Comparison of ENCODE assay signal across 19 mouse cellular contexts in the genomic region with DNA sequence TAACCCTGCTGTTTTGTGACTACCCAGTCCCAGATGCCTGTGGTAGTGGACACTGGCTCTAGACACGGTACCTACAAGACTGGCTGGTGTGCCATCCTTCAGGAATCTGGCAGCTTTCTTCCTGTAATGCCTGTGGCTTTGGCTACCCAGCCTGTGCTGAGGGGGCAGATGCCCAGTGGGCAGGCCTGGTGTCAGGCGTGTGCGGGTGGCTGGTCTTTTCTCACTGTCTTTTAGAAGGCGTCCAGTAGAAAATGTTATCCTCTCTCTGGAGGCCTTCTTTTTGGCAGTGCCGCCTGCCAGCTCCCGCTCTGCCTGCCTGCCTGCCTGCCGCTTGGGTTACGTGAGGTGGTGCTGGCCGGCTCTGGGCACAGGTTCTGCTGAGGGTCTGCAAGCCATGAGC. TPM values are rescaled to one million over a fixed set of nuclear protein-coding genes. Genes with fewer than 3 reads are reported as not detected.
DNase-seq lines count a peak whose midpoint lies in the region; ATAC-seq and TF ChIP-seq lines count a peak whose summit lies in the region.
"Had no signal": no experiment of that assay in that cellular context is flagged by ENCODE, and none has a peak within 500 bp of the region (broad histone marks: within the 10 kb centered on the region; RNA-seq: fewer than 3 reads in every experiment).

No protein-coding gene starts in this region.

- no peak overlapping the region for H3K27ac ChIP-seq in hindbrain, postnatal 0 days
- no peak overlapping the region for H3K27ac ChIP-seq in hindbrain, embryonic 14.5 days
- H3K27ac ChIP-seq in neural tube, embryonic 12.5 days = no peak overlapping the region
- H3K27ac ChIP-seq: embryonic facial prominence, embryonic 13.5 days; hindbrain, embryonic 12.5 days; limb, embryonic 13.5 days; stomach, postnatal 0 days had no signal

- no peak overlapping the region for H3K4me3 ChIP-seq in hindbrain, postnatal 0 days (ENCODE audit: low read length)
- H3K4me3 ChIP-seq in hindbrain, embryonic 14.5 days (replicated peaks; ENCODE audit: low read length) = no peak overlapping the region
- H3K4me3 ChIP-seq in neural tube, embryonic 12.5 days = no peak overlapping the region
- H3K4me3 ChIP-seq in myocyte = no peak overlapping the region
- H3K4me3 ChIP-seq: embryonic facial prominence, embryonic 13.5 days; hindbrain, embryonic 12.5 days; limb, embryonic 13.5 days; megakaryocyte, embryonic 14.5 days had no signal

- no peak overlapping the region for H3ac ChIP-seq in myocyte (ENCODE audit: control insufficient read depth, insufficient read length)

- H3K79me2 ChIP-seq in myocyte (ENCODE audit: control insufficient read depth, insufficient read depth) = peaks cover 58% of the 10 kb centered on the region

- 41% methylated on average over 9 of the region's 9 CpGs for WGBS in hindbrain, postnatal 0 days
- 69% methylated on average over 9 of the region's 9 CpGs for WGBS in hindbrain, embryonic 14.5 days
- WGBS in neural tube, embryonic 12.5 days = 91% methylated on average over 9 of the region's 9 CpGs

- DNase-seq in adrenal gland, postnatal 25 days = peak; percentile 15
- no peak for DNase-seq in adrenal gland, postnatal 4 days (ENCODE audit: low spot score in 2 of 2)
- peak; percentile 52 for DNase-seq in hindbrain, postnatal 0 days (ENCODE audit: low spot score)
- DNase-seq in hindbrain, embryonic 14.5 days (ENCODE audit: low spot score) = no peak
- DNase-seq in neural tube, embryonic 10.5 days (ENCODE audit: extremely low spot score, low spot score) = no peak
- DNase-seq in thymus, postnatal 14 days = no peak
- DNase-seq: adrenal gland, adult 8-10 months; kidney, adult 18-20 months; kidney, postnatal 36 days; spleen, adult 18-20 months; thymus, postnatal 4 days had no signal

- TF ChIP-seq POLR2A in myocyte (IDR thresholded peaks at IDR 0.05; ENCODE audit: insufficient read length, low read depth) = no peak

- TF ChIP-seq CTCF in hindbrain, postnatal 0 days (IDR thresholded peaks at IDR 0.05; ENCODE audit: low read depth) = no peak

- no peak overlapping the region for H3K4me2 ChIP-seq in hindbrain, postnatal 0 days (ENCODE audit: low read depth, low read length)
- H3K4me2 ChIP-seq in hindbrain, embryonic 14.5 days (replicated peaks) = no peak overlapping the region
- H3K4me2 ChIP-seq in neural tube, embryonic 12.5 days (replicated peaks) = no peak overlapping the region
- no peak overlapping the region for H3K4me2 ChIP-seq in myocyte (ENCODE audit: low read depth)
- H3K4me2 ChIP-seq: embryonic facial prominence, embryonic 13.5 days; hindbrain, embryonic 12.5 days; limb, embryonic 13.5 days had no signal

- peaks cover 15% of the 10 kb centered on the region; the same call in 1 of the 2 replicates for H3K36me3 ChIP-seq in hindbrain, postnatal 0 days (ENCODE audit: insufficient read depth, low read length)
- peaks cover 72% of the 10 kb centered on the region for H3K36me3 ChIP-seq in hindbrain, embryonic 14.5 days (replicated peaks; ENCODE audit: control insufficient read depth, insufficient read depth)
- H3K36me3 ChIP-seq in neural tube, embryonic 12.5 days = peaks cover 78% of the 10 kb centered on the region
- peaks cover 13% of the 10 kb centered on the region for H3K36me3 ChIP-seq in myocyte (ENCODE audit: control insufficient read depth, insufficient read depth)

- H3K27me3 ChIP-seq in hindbrain, postnatal 0 days (ENCODE audit: insufficient read depth, low read length) = no peaks in the 10 kb centered on the region
- H3K27me3 ChIP-seq in hindbrain, embryonic 14.5 days (ENCODE audit: control insufficient read depth, insufficient read depth, low read length) = no peaks in the 10 kb centered on the region
- no peaks in the 10 kb centered on the region for H3K27me3 ChIP-seq in neural tube, embryonic 12.5 days (replicated peaks)
- H3K27me3 ChIP-seq in myocyte (ENCODE audit: control insufficient read depth, insufficient read depth, insufficient read length) = no peaks in the 10 kb centered on the region
- H3K27me3 ChIP-seq: embryonic facial prominence, embryonic 13.5 days; hindbrain, embryonic 12.5 days; limb, embryonic 13.5 days; megakaryocyte, embryonic 14.5 days had no signal

- no peak overlapping the region for H3K9ac ChIP-seq in hindbrain, postnatal 0 days (replicated peaks; ENCODE audit: low read length)
- no peak overlapping the region for H3K9ac ChIP-seq in hindbrain, embryonic 14.5 days
- peak overlapping the region; percentile 22; the same call in 1 of the 2 replicates for H3K9ac ChIP-seq in neural tube, embryonic 12.5 days
- H3K9ac ChIP-seq: embryonic facial prominence, embryonic 13.5 days; hindbrain, embryonic 12.5 days; limb, embryonic 13.5 days had no signal

- no peaks in the 10 kb centered on the region for H3K9me3 ChIP-seq in hindbrain, postnatal 0 days (ENCODE audit: low read length)
- H3K9me3 ChIP-seq in hindbrain, embryonic 14.5 days (ENCODE audit: control insufficient read depth, low read length) = no peaks in the 10 kb centered on the region
- H3K9me3 ChIP-seq in neural tube, embryonic 12.5 days = no peaks in the 10 kb centered on the region
- H3K9me3 ChIP-seq: embryonic facial prominence, embryonic 13.5 days; hindbrain, embryonic 12.5 days; limb, embryonic 13.5 days; megakaryocyte, embryonic 14.5 days had no signal

- peaks cover 24% of the 10 kb centered on the region; the same call in 1 of the 2 replicates for H3K4me1 ChIP-seq in hindbrain, postnatal 0 days (ENCODE audit: insufficient read depth, low read length)
- H3K4me1 ChIP-seq in hindbrain, embryonic 14.5 days (replicated peaks; ENCODE audit: control insufficient read depth, insufficient read depth, low read length) = peaks cover 24% of the 10 kb centered on the region
- peaks cover 67% of the 10 kb centered on the region for H3K4me1 ChIP-seq in neural tube, embryonic 12.5 days

- peak; percentile 44; the same call in 1 of the 2 replicates for ATAC-seq in hindbrain, postnatal 0 days
- ATAC-seq in hindbrain, embryonic 14.5 days (ENCODE audit: low FRiP score) = no peak
- ATAC-seq in neural tube, embryonic 12.5 days (ENCODE audit: low FRiP score, low read depth) = no peak
- ATAC-seq: lung, postnatal 0 days had no signal

TF ChIP-seq in myocyte, 11 proteins besides CTCF, POLR2A, EP300 and RAD21:
- TF ChIP-seq TCF12 (IDR thresholded peaks at IDR 0.05; ENCODE audit: insufficient read depth, poor library complexity, severe bottlenecking) = no peak
- no peak for TF ChIP-seq REST (IDR thresholded peaks at IDR 0.05; ENCODE audit: insufficient read depth, insufficient read length)
- TF ChIP-seq MAX (IDR thresholded peaks at IDR 0.05; ENCODE audit: low read depth) = no peak
- TF ChIP-seq SRF (IDR thresholded peaks at IDR 0.05; ENCODE audit: control insufficient read depth, insufficient read length, low read depth) = no peak
- no peak for TF ChIP-seq TCF3 (IDR thresholded peaks at IDR 0.05; ENCODE audit: insufficient read length, low read depth)
- TF ChIP-seq CEBPB (IDR thresholded peaks at IDR 0.05; ENCODE audit: insufficient read depth, poor library complexity, severe bottlenecking) = no peak
- no peak for TF ChIP-seq E2F4 (IDR thresholded peaks at IDR 0.05; ENCODE audit: insufficient read depth)
- no peak for TF ChIP-seq USF1 (IDR thresholded peaks at IDR 0.05; ENCODE audit: low read depth)
- no peak for TF ChIP-seq POLR2AphosphoS2 (IDR thresholded peaks at IDR 0.05; ENCODE audit: insufficient read length, low read depth)
- peak in 2 of 3 experiments; percentile 5 to 62 for TF ChIP-seq MYOD1 (IDR thresholded peaks at IDR 0.05; ENCODE audit: control insufficient read depth in 1 of 3, insufficient read length in 2 of 3, low read depth in 2 of 3)
- peak in 2 of 3 experiments; percentile 42 to 79 for TF ChIP-seq MYOG (IDR thresholded peaks at IDR 0.05; ENCODE audit: control insufficient read depth in 1 of 3, insufficient read depth in 1 of 3, insufficient read length in 2 of 3, low read depth in 2 of 3)

RNA-seq across cellular contexts. Expression of gene Ssbp3, which starts 15.9 kb away (rescaled TPM):
- total RNA-seq in adrenal gland, postnatal 25 days (2021) = 70.8 and 82.6 TPM in 2 replicates
- 100 to 1,000 TPM in 1 of 2 experiments, 10 to 100 TPM in 1; 95.2 to 103 TPM for total RNA-seq in adrenal gland, postnatal 4 days (2021)
- total RNA-seq in hindbrain, postnatal 0 days (2014; rRNA removed) = 155 and 156 TPM in 2 replicates
- 102 and 108 TPM in 2 replicates for polyA plus RNA-seq in hindbrain, postnatal 0 days (2015; fragmentation: Nextera tagmentation; extraction: Ambion mirVana)
- polyA plus RNA-seq in hindbrain, embryonic 14.5 days (2014; fragmentation: Nextera tagmentation; extraction: Ambion mirVana) = 93.0 and 100 TPM in 2 replicates
- 308 and 332 TPM in 2 replicates for polyA plus RNA-seq in neural tube, embryonic 12.5 days (2016; fragmentation: Nextera tagmentation; extraction: Ambion mirVana)
- 59.4 TPM for polyA plus RNA-seq in myocyte (2012; fragmentation: generic; extraction: Trizol)

Comparison
In these comparisons a context has a peak if more than half of its experiments do, and no peak if none do; other contexts are left out.
1. DNase-seq: peak in adrenal gland, postnatal 25 days (single experiment) and hindbrain, postnatal 0 days (single experiment); none in adrenal gland, postnatal 4 days (0 of 2), hindbrain, embryonic 14.5 days (single experiment), neural tube, embryonic 10.5 days (single experiment) and thymus, postnatal 14 days (single experiment).